Mouse (Mus musculus): ENCODE results near the gene Dgki.
A peak's percentile ranks its signal among the peaks of the same experiment; 100 is the strongest.

Gene Dgki

DNA sequence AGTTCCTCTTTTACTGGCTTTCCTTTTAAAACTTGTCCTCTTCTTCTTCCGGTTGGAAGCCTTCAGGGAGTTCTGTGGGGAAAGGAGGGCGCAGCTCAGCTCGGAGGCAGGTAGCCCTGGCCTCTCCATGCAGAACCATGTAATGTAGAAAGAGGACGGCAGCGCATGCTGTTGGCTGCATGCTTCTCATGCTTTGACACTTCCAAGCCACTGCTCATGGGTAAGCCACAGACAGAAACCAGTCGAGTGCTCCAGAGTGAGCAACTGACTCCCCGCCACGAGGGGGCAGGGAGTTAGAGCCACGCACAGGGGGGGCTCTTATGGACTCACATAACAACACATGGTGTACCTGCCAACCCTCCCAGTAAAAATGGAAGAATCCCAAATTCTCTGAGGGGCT is 242.0 kb downstream of the Dgki start:
- no peak for DNase-seq

DNA sequence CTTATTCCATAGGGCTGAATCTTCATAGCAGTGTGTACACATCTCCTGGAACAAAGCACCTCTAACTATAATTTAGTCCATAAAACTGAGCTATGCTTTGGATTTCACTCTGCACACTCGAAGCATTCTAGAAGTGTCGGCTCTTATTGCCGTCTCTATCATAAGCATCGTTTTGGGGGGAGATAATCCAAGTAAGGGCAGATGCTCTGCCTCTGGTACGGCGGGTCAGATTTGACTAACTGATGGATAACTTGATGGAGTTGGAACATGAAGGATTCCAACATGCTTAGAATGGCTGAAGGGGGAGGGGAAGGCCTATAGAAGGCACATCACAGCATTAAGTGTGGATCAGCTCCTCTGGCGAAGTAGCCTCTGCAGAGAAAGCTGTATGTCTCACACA is 242.4 kb downstream of the Dgki start:
- DNase-seq = no peak

DNA sequence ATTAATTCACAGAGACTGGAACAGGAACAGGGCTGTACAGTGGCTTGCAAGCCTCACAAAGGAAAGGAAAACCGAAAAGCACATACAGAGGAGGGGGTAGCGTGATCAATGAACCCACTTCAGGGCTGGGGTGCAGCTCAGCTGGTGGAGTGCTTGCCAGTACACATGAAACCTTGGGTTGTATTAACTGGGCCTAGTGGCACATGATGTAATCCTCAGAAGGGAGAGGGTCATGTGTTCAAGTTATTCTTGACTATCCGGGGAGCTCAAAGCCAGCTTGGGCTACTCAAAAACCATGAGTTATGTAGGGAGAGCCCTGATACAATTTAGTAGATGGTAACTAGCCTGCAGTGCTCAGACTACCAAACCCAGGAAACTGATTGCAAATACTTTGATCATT is 244.3 kb downstream of the Dgki start:
- no peak for DNase-seq

DNA sequence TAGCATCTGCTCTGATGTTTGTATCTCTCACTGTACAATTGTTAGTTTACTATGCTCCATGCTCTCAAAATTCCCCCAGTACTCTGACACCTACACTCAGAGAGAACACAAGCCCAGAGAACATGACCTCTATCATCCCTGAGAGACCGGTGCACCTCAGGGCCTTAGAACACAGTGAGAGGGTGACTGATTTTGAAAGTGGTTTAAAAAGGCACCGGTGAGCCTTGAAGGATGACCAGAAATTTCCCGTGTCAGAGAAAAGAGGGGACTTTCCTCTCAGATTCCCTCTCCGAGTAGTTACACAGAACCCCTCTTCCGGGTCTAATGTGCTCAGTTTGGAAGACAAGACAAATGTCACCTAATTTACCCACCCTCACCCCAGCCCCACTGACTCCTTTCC is 244.9 kb downstream of the Dgki start:
- DNase-seq = no peak

DNA sequence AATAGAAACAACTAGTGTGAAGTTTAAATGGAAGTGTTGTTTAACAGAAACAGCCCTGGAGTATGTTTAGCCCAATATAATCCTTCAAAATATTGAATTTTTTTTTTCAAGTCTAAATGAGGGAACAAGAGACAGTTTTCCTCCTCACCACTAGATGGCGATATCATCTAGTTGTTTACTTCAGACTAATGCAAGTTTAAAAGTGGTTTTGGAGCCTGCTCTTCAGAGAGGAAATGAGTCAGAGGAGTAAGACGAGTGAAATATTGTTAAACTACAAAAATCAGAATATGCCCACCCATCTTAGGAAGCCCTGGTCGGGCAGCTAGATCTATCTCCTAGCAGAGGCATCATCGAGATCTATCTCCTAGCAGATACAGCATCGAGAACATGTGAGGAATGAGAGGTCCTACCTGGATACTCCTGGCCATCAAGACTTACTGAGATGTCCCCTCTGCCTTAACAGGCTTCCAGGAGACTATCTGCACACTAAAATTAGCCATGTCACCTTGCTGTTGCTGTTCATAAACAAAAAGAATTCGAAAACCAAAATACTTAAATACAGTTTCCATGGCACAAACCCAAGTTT is 245.5 kb downstream of the Dgki start:
- DNase-seq = peak; percentile 40

DNA sequence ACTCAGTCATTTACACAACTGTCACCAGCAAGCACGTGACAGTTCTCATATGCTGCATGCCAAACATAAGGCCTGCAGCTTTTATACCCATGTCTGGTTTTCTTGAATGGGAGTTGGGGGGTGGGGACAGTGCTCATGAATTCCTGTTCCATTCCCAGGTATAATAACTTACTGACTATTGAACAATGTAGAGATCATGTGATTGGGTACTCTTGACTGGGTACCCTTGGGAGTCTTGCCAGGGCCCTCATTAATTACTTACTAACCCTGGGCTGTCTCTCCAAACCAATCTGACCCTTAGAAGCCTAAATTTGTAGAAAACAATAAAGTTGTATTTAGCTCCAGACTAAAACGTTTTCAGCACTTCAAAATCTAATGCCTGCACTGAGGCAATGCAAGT is 246.6 kb downstream of the Dgki start:
- DNase-seq = peak; percentile 29

DNA sequence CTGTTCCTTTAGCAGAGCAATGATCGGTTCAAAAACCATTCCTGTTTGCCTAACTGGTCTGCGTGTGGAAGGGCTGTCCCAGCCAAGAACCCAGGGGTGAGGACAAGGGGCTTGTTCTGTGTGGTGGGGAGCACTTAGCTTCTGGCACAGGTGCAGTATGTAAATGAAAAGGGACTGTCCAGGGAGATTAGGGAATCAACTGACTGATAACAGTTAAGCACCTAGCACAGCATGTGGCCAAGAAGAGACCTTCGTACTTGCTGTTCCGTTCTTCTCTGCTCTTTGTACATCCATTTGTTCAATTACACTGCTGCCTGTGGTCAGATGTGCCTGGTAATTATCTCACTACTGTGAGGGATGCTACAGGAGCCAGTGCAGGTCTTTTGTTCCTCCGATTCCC is 248.3 kb downstream of the Dgki start:
- DNase-seq = no peak

DNA sequence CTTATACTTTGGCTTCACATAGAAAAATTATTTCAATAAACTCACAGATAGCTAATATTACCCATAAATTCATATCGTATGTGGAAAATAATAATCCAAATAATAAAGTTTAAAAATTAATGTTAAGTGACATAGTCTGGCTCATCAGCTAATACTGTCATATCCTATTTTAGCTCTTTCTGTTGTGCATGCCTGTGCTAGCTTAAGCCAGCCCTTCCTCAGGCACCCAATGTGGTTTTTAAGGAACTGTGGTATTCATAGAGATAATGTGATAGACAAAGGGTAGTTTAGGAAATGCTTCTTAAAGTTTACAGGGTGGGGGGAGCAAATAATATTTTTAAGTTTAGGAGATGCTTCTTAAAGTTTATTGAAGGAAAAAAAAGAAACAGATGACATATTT is 248.8 kb downstream of the Dgki start:
- no peak for DNase-seq

DNA sequence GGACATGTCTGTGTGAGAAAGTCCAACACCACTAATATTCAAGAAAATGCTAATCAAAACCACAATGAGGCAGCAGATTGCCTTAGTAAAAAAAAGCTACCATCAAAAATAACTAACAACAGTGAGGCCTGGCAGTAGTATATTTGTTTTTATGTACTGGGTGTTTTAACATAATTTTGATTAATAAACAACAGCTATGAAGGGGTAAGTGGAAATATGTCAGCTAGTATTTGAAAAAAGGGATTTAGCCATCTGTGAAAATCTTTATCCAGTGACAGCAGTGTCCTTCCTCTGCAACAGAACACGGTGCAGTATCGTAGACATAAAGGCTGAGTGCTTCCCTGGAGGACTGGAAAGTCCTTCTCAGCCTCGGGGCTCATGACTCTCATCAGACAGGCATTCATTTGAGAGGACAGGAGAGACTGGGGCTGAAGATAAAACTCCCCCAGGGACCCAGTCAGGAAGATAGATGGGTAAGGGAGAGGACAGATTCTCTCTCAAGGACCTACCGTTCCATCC is 252.3 kb downstream of the Dgki start:
- no peak for DNase-seq

DNA sequence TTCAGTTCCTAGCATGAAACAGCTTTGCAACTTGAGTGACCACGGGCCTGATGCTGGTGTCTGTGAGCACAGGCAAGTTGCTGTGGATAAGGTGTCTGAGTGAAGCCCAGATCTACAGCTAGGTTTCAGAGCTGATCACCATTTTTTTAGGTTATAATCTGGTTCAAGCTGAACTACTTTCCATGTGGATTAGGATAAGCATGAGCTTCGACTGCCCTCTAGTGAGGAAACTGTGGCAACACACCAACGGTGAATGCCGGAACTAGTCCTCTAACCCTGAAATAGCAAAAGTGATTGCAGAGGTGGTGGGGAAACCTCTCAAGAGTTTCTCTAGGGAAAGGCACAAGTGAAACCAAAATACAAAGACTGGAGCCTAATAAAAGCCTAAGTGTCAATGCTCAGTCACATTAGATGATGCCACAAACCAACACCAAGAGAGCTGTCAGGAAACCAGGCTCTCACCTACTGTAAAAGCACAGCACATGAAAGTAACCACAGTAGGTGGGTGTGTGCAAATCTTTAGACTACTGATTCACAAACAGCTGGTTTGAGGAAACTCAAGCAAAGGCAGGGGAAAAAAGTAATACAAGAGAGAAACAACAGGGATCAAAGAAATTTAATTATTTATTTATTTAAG is 253.7 kb downstream of the Dgki start:
- peak; percentile 75 for DNase-seq

DNA sequence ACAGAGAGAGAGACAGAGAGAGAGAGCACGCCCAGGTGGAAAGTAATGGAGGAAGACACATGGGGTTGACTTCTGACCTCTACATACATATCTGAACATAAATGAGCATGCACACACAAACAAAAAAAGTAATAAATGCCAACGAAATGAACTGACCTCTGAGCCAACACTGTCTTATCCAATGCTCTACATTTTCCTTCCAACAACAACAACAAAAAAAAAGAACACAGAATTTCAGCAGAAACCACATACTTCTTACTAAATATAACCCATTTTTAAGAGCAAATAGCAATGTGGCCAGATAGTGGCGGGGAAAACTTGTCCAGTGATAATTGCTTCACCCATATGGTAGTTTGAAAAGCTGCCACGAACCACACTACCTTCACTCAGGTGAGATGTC is 255.2 kb downstream of the Dgki start:
- DNase-seq = no peak

DNA sequence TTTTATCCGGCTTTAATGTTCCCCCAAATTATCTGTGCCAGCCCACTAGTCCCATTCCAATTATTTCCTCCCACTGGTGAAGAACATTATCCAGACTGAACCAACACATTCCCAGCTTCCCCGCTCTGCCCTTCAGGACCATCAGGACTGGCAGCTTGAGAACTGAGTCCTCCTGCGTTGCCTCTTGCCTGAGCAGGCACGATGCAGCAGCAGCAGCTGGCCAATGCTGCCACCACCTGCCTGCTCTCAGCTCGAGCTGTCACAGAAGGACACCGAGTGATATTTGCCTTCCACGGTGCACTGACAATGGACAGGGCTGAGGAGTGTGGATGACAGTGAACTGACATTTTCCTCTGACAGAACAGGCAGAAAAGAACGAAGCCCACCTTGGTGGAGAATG is 261.5 kb downstream of the Dgki start:
- DNase-seq = peak; percentile 27

DNA sequence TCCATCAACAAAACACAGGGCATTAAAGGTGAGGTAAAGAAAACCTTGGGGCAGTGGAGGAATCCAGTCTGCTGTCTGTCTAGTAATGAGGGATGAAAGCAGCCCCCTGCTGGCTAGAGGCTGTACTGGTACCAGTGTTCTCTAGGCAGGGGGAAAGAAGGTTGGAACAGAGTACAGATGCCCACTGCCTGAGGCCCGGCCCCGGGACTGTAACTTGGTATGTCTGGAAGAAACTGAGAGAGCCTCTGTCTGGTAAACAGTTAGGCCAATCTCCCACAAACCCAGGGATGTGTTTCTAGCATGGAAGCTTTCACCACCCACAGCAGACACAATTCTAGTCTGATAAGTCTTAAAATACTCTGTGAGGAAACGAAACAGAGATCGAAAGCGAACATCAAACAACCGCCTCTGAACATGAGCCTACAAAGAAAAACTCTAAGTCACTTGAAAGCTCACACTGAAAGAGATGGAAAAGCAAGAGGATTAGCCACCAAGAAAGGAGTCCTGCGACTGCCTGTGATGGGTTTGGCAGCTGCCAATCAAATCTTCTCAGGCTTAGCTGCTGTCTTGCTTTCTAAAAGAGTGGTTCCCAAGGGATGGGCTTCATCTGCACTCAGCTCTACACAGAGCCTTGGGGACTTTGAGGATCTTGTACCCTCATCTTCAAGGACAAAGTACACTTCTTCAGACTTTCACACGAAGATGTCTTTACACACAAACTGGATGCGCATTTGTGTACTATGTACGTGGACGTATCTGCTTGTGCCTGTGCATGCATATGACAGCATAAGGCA is 262.7 kb downstream of the Dgki start:
- peak; percentile 74 for DNase-seq

DNA sequence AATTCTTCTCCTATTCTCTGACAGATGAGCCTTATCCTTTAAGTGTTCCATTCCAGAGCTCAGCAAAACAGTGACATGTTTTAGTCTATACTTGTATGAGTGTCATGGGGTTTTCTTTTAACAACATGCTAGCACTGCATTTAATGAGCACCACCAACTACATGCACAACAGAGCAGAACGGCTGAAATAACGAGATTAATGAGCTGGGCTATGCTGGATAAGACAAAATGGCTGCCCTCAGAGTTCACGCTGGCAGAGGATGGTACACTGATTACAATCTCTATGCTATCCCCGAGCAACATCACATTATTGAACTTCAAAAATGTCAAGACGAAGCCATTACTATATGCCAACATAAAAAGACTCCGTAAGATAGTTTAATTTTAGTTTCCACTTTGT is 264.3 kb downstream of the Dgki start:
- no peak for DNase-seq

DNA sequence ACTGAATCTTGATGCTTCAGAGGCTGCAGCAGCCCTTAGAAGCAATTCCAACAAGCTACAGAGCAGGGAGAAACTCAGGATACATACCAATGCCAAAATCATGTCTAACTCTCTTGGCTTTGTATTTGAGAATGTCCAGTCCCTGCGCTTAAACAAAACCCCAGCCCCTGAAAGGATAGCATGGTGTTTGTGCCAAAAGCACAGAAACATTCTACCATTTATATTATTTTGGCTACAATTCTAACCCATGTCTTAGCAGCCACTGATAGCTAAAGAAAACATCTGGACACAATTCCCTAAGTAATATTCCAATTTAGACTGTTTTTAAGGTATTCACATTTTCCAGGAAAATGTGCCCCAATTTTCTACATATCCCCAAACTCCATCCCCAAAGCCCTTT is 269.0 kb downstream of the Dgki start:
- DNase-seq = no peak

DNA sequence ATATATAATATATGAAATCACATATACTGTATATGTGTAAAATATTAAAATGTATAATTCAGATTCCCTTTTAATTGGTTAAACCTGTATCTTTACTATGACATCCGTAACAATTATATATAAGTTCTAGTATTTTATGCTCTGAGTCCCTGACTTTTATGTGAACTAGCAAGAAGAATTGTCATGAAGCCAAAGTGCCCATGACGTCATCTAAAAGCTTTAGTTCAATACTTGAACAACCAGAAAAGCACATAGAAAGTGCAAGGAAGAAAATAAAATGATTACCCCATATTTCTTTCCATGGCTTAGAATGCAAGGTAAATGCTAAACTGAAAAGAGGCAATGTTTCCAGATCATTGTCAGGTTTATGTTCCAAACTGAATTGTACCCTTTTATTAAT is 269.6 kb downstream of the Dgki start:
- no peak for DNase-seq

DNA sequence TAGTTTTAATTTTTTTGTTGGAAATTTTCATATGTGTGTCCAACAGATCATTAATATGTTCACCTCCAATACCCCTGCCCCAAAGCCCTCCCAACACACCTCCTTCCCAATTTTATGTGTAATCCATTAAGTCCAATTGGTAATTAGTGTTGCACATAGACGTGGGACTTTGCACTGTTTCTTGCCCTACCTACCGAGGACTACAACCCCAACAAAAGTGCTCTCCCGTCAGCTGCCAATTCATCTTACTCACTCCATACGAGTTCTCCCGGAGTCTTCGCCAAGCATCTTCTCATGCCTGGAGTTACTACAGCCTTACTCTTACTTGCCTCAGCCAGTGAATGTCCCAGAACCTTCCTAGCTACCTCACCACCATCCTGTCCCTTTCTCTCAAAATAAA is 271.1 kb downstream of the Dgki start:
- DNase-seq = no peak

DNA sequence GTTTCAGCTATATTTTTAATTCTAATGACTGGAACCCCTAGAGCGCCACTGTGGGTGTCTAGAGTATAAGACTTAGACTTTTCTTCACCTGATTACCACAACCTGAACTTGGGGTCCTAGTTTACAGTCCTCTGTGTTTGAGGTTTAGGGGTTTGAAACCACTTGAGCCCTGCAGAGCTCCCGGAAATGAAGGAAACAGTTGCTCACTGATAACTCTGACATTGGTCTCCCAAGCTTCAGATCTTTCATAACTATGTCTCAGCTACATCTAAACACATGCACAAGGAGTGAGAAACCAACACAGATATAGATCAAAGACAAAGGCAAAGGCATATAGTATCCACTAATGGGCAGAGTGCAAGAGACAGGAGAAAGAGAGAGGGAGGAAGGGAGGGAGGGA is 271.7 kb downstream of the Dgki start:
- no peak for DNase-seq

DNA sequence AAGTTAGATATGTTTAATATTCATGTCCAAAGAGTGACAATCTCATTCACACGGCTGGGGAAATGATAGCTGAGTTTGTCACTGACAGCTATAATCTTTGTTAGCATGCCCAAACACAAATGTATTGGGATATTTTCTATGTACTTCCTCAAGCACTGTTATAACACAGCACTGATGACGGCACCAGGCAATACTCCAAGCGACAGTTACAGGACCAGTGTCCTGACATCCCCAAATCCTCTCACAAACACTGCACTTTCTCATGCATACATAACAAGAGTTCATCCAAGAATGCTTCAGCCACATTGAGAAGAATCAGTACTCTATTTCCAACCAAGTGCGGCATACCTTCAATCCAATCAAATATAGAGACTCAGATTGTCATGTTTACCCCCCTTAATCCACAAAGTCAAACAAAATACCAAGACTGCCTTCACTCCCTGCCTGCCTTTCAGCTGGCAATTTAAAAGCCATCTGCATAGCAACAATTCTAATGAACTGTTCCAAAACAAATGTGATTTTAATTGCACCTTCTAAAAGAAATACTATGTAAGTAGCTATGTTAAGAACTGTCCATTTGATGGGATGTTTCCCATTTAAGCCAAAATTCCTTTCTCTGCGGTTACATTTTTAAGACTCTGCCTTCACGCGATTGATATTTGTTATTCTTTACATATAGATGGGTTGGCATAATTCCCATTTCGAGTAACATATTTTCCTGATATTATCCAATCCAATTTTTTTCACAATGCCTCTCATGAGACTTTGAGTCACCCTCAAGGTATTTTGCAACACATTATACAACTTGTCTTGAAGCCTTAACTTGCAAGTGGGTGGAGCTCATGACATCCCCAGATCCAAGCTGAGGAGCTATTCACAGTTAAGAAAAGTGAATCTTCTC is 273.4 kb downstream of the Dgki start:
- no peak for DNase-seq

DNA sequence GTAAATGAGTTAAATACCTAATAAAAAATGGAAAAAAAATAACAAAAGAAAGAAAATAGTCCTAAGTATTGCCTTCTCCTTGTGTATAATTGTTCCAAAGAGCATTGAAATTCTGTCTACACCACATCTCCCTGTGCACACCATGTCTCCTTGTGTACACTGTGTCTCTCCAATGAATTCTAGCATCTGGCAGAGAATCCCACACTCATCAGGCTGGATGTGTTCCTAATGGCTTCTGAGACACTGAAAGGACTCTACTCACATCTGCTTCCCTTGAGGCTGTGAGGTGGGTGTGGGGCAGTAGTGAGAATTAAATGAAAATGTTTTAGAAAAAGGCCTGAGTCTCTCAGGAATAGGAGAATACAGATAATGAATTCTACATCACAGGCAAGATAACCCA is 283.9 kb downstream of the Dgki start:
- DNase-seq = no peak

DNA sequence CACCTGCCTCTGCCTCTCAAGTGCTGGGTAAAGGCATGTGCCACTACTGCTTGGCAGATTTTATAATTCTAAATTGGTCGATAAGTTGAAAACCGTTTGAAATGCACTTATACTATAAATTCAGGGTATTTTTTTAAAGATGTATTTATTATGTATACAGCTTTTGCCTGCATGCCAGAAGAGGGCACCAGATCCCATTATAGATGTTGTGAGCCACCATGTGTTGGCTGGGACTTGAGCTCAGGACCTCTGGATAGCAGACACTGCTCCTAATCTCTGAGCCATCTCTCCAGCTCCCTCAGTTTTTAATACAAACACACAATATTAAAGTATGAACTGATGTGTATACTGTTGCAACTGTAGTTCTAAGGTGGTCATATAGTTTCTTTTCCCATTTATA is 288.4 kb downstream of the Dgki start:
- DNase-seq = no peak

DNA sequence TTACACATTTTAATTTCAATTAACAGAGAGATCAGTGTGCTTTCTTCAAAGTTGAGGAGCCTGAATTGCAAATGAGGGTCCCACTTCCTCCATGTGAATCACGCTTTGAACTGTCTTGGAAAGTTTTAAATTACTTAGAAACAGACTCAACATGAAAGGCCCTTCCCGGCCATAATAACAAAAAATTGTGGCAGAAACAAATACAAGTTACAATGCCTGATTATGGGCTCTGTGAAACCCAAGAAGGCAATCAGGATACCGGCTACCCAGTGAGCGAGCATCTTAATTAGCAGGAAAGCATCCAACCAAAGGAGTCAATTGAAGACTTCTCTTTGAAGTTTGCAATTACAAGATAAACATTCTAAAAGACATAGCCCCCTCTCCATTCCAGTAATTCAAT is 292.4 kb downstream of the Dgki start:
- no peak for DNase-seq

DNA sequence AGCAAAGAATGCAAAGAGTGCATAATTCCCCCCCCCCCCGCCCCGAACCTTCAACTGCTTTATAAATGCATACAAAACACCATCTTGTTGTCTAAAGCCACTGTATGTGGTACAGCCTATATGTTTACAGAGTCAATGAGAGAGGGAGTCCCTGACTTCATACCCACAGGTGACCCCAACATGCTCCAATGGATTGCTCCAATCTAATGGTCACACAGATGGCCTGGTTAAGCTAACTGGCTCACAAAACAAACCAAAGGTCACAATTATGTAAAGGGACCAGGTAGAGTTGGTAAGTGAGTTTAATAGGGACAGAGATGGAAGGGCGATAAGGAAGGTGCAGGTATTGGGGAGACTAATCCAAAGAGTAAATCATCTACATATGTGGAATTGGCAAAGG is 295.1 kb downstream of the Dgki start:
- DNase-seq = no peak

Measured in kidney, postnatal 10 days (tissue).